Mouse (Mus musculus) left cerebral cortex, adult 18-20 months (tissue): ENCODE data around the gene Ubl7. TPM values are rescaled to one million over a fixed set of nuclear protein-coding genes. Genes with fewer than 3 reads are reported as not detected.

Source experiments
- DNase-seq, 2 experiments: peaks; one replicate each; pipeline ENCODE4 v3.0.0; 2021 to 2022; ENCODE audit warnings: low spot score in 2 of 2, mixed read lengths in 1 of 2
- total RNA-seq, 2 experiments: library from RNA; stranded (reverse); gene quantifications; 2 replicates each; pipeline ENCODE4 v1.2.3; 2021

The Ubl7 gene
- total RNA-seq, 2 experiments from 2014 or later = 107 to 113 TPM

- no peak for DNase-seq
Measured at GRCm38 (mm10) chr9:57945771-57946616, 35.2 kb downstream of the Ubl7 start.

- DNase-seq = no peak
Measured at GRCm38 (mm10) chr9:57947381-57948030, 36.7 kb downstream of the Ubl7 start.

GRCm38 (mm10) chr9:57948333-57948931 is 37.7 kb downstream of the Ubl7 start:
- DNase-seq = no peak

- DNase-seq = no peak
Measured at GRCm38 (mm10) chr9:57949102-57949704, 38.4 kb downstream of the Ubl7 start.

- DNase-seq = no peak
Measured at GRCm38 (mm10) chr9:57949879-57950278, 39.1 kb downstream of the Ubl7 start.

GRCm38 (mm10) chr9:57950519-57950918 is 39.7 kb downstream of the Ubl7 start:
- no peak for DNase-seq

- DNase-seq = no peak
Measured at GRCm38 (mm10) chr9:57951993-57952392, 41.2 kb downstream of the Ubl7 start.

- peak; percentile 57 to 60 for DNase-seq
Measured at GRCm38 (mm10) chr9:57954962-57955744, 44.4 kb downstream of the Ubl7 start.

GRCm38 (mm10) chr9:57955764-57956163 is 45.0 kb downstream of the Ubl7 start:
- no peak for DNase-seq

- DNase-seq = no peak
Measured at GRCm38 (mm10) chr9:57956196-57956837, 45.5 kb downstream of the Ubl7 start.

GRCm38 (mm10) chr9:57956838-57957236 is 46.1 kb downstream of the Ubl7 start:
- no peak for DNase-seq

- DNase-seq = no peak
Measured at GRCm38 (mm10) chr9:57958615-57959014, 47.8 kb downstream of the Ubl7 start.

GRCm38 (mm10) chr9:57959399-57959798 is 48.6 kb downstream of the Ubl7 start:
- no peak for DNase-seq

GRCm38 (mm10) chr9:57959886-57960866 is 49.4 kb downstream of the Ubl7 start:
- DNase-seq = no peak

GRCm38 (mm10) chr9:57961226-57961625 is 50.4 kb downstream of the Ubl7 start:
- DNase-seq = no peak

GRCm38 (mm10) chr9:57961863-57962778 is 51.3 kb downstream of the Ubl7 start:
- DNase-seq = no peak

- DNase-seq = no peak
Measured at GRCm38 (mm10) chr9:57963249-57963997, 52.6 kb downstream of the Ubl7 start.
